Mouse (Mus musculus) stomach, embryonic 16.5 days (tissue): ENCODE data around the gene Tbx18. TPM values are rescaled to one million over a fixed set of nuclear protein-coding genes. Genes with fewer than 3 reads are reported as not detected.

Experiments used
- ATAC-seq: fragments of 200-750 bp; cut with Nextera tagmentation; 2 replicates; pipeline ENCODE4 v1.8.0; 2017; ENCODE audit warnings: moderate number of reproducible peaks, moderate TSS enrichment; ENCODE audit not compliant: insufficient read depth, low FRiP score
- H3K27ac ChIP-seq: fragments of 300-500 bp; sonication (generic); 2 replicates; pipeline ENCODE4 v1.5.1; 2014; ENCODE audit warnings: low read length
- H3K27me3 ChIP-seq: fragments of 300-500 bp; sonication (generic); 2 replicates; pipeline ENCODE4 v1.6.1; 2014; ENCODE audit warnings: low read length, control low read depth, mixed read lengths; ENCODE audit not compliant: control insufficient read depth, insufficient read depth
- H3K36me3 ChIP-seq: fragments of 300-500 bp; sonication (generic); 2 replicates; pipeline ENCODE4 v1.6.1; 2014; ENCODE audit warnings: low read length; ENCODE audit not compliant: control insufficient read depth, insufficient read depth
- H3K4me1 ChIP-seq: fragments of 300-500 bp; sonication (generic); 2 replicates; pipeline ENCODE4 v1.6.1; 2014; ENCODE audit warnings: low read length, control low read depth, mixed read lengths; ENCODE audit not compliant: control insufficient read depth, insufficient read depth
- H3K4me2 ChIP-seq: fragments of 300-500 bp; sonication (generic); 2 replicates; pipeline ENCODE4 v1.6.1; 2014; ENCODE audit warnings: low read depth, low read length, mixed read lengths
- H3K4me3 ChIP-seq: fragments of 300-500 bp; sonication (generic); replicated peaks from 2 replicates; pipeline ENCODE4 v1.5.1; 2014; ENCODE audit warnings: mild to moderate bottlenecking, low read length
- H3K9ac ChIP-seq: fragments of 300-500 bp; sonication (generic); 2 replicates; pipeline ENCODE4 v1.6.1; 2014; ENCODE audit warnings: low read length
- H3K9me3 ChIP-seq: fragments of 300-500 bp; sonication (generic); replicated peaks from 2 replicates; pipeline ENCODE4 v1.6.1; 2016; ENCODE audit warnings: low read length, control low read depth; ENCODE audit not compliant: control insufficient read depth
- WGBS: fragments of 180-500 bp; shearing (Covaris S2); extraction: QIAGEN DNeasy Blood & Tissue Kit; methylation state at CpG from one replicate; pipeline ENCODE4 v1.1.7; 2014; 5-methylcytosine and 5-hydroxymethylcytosine counted together
- polyA plus RNA-seq: library from polyadenylated mRNA; unstranded; fragments of >200 nt; fragmentation: Nextera tagmentation; extraction: Ambion mirVana; gene quantifications from 2 replicates; pipeline ENCODE4 v1.2.1, GENCODE M21; 2015

The Tbx18 gene
- polyA plus RNA-seq, 1 experiment from 2014 or later, result 0.43 TPM

DNA sequence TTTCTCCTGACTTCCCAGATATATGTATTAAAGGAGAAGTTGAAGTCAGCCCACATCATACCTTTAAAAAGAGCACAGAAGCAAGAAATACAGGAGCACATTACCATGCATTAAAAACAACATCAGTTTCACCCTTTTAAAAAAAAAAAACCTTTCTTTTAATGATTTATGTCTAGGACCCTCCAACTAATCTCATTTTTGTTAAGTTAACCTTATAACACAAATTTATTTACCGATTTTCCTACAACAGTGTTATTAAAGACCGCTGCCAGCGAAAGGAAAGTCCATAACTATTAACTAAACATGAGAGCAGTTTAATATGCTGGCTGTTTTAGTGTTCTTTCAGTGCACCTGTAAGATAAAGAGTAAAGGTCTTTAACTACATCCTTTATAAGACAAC is 3.0 kb downstream of the Tbx18 start:
- H3K36me3 ChIP-seq, result no peaks in the 10 kb centered on the region
- H3K4me3 ChIP-seq, result no peak overlapping the region
- no peak overlapping the region for H3K4me2 ChIP-seq
- peaks cover 46% of the 10 kb centered on the region for H3K27me3 ChIP-seq
- no peak overlapping the region for H3K9ac ChIP-seq
- no peak overlapping the region for H3K27ac ChIP-seq
- no peak for ATAC-seq
- no peaks in the 10 kb centered on the region for H3K9me3 ChIP-seq
- 23% methylated on average over 3 of the region's 3 CpGs for WGBS
- H3K4me1 ChIP-seq, result peaks cover 6% of the 10 kb centered on the region

DNA sequence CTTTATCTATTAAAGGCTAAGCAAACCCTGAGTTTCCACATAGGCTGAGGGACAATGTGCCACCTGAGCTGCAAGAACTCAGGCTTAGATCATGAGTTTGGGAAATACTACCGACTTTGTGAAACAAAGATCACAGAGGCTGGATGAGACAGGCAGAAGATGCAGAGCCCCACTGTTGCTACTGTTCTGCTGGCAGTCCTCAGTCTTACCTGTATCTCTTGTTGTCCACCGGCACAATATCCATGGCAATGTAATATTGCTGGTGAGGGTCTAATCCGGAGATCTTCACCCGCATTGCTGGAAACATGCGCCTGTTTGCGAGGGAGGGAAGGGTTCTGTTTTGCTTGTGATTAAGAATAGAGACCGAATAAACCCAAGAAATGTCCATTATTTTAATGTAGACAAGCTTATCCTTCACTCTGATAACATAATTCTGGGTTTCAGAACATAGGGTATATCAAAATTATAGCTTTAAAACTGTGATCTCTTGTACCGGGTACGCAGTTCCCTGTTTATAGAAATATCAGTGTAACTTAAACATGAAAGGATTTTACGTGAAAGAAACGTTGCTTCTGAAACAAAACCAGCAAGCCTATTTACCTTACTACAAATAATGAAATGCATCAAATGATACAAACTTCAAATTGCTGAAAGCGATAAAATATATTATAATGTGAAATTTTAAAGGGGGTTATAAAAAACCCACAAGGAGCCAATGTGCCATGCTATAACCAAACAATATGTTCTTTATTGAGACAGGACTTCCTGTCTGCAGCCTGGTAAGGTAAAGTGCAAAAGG is 3.7 kb downstream of the Tbx18 start:
- peaks cover 38% of the 10 kb centered on the region for H3K27me3 ChIP-seq
- ATAC-seq, result no peak
- peaks cover 6% of the 10 kb centered on the region for H3K4me1 ChIP-seq
- H3K9ac ChIP-seq, result no peak overlapping the region
- H3K4me2 ChIP-seq, result no peak overlapping the region
- no peaks in the 10 kb centered on the region for H3K36me3 ChIP-seq
- no peaks in the 10 kb centered on the region for H3K9me3 ChIP-seq
- H3K4me3 ChIP-seq, result no peak overlapping the region
- H3K27ac ChIP-seq, result no peak overlapping the region
- 20% methylated on average over 12 of the region's 12 CpGs for WGBS

- peaks cover 6% of the 10 kb centered on the region for H3K27me3 ChIP-seq
- no peak for ATAC-seq
- H3K9ac ChIP-seq, result no peak overlapping the region
- no peaks in the 10 kb centered on the region for H3K36me3 ChIP-seq
- no peak overlapping the region for H3K27ac ChIP-seq
- WGBS, result 70% methylated on average over 2 of the region's 2 CpGs
- no peak overlapping the region for H3K4me3 ChIP-seq
- H3K4me1 ChIP-seq, result no peaks in the 10 kb centered on the region
- H3K4me2 ChIP-seq, result no peak overlapping the region
- no peaks in the 10 kb centered on the region for H3K9me3 ChIP-seq
Observed at GRCm38 (mm10) chr9:87721793-87722192, 9.3 kb downstream of the Tbx18 start.

GRCm38 (mm10) chr9:87710360-87710759 is 20.7 kb downstream of the Tbx18 start:
- Histone ChIP-seq H3K36me3 (no peaks in the 10 kb centered on the region), H3K27me3 (no peaks in the 10 kb centered on the region), H3K4me2 (no peak overlapping the region), H3K4me1 (no peaks in the 10 kb centered on the region), H3K4me3 (no peak overlapping the region), H3K27ac (no peak overlapping the region), H3K9me3 (no peaks in the 10 kb centered on the region), H3K9ac (no peak overlapping the region)
- WGBS, result 66% methylated on average over 4 of the region's 4 CpGs
- ATAC-seq, result no peak

DNA sequence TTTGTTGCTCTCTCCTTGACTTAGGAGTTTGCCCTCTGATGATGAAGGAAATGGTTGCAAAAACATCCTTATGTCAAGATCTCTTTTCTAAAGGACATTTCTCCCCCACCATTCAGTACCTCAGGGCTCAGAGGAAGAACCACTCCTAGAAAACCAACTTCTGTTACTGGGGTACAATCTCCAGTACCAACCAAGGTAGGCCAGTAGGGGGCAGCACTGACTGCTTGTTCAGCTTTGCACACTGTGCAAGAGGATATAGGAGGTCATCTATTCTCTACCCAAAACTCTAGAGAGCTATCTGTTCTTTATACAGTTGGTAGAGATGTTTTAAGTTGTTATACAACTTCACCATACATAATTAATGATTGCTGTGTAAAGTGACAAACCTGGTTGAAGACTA is 22.9 kb downstream of the Tbx18 start:
- no peaks in the 10 kb centered on the region for H3K4me1 ChIP-seq
- no peaks in the 10 kb centered on the region for H3K36me3 ChIP-seq
- ATAC-seq, result no peak
- H3K9ac ChIP-seq, result no peak overlapping the region
- H3K4me3 ChIP-seq, result no peak overlapping the region
- no peaks in the 10 kb centered on the region for H3K9me3 ChIP-seq
- H3K27me3 ChIP-seq, result no peaks in the 10 kb centered on the region
- no peak overlapping the region for H3K4me2 ChIP-seq
- H3K27ac ChIP-seq, result no peak overlapping the region

DNA sequence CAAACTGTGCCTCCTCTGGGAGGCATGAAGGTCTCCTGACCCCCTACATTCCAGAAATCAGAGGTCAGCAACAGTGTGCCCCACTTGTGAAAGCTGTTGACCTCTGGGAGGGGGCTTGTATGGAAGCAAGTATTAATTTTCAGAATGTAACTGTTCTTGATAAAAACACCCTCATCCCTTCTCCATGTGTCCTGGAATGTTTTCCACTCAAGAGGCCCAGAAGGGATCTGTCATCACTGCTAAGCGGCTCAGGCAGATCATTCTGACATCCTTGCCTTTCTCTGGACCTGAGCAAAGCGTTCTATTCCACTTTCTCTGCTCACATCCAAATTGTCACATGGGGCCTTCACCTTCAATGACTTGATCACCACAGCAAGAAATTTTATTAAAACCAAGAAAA is 28.8 kb downstream of the Tbx18 start:
- no peak for ATAC-seq
- H3K9me3 ChIP-seq, result no peaks in the 10 kb centered on the region
- 58% methylated on average over 2 of the region's 2 CpGs for WGBS
- no peaks in the 10 kb centered on the region for H3K36me3 ChIP-seq
- no peak overlapping the region for H3K27ac ChIP-seq
- H3K4me2 ChIP-seq, result no peak overlapping the region
- H3K27me3 ChIP-seq, result no peaks in the 10 kb centered on the region
- no peaks in the 10 kb centered on the region for H3K4me1 ChIP-seq
- H3K4me3 ChIP-seq, result no peak overlapping the region
- no peak overlapping the region for H3K9ac ChIP-seq

- H3K4me2 ChIP-seq, result no peak overlapping the region
- H3K36me3 ChIP-seq, result no peaks in the 10 kb centered on the region
- no peaks in the 10 kb centered on the region for H3K4me1 ChIP-seq
- H3K27ac ChIP-seq, result no peak overlapping the region
- ATAC-seq, result no peak
- 65% methylated on average over 9 of the region's 9 CpGs for WGBS
- no peaks in the 10 kb centered on the region for H3K27me3 ChIP-seq
- H3K9me3 ChIP-seq, result no peaks in the 10 kb centered on the region
- H3K9ac ChIP-seq, result no peak overlapping the region
- no peak overlapping the region for H3K4me3 ChIP-seq
Observed at GRCm38 (mm10) chr9:87686981-87687380, 44.1 kb downstream of the Tbx18 start.

DNA sequence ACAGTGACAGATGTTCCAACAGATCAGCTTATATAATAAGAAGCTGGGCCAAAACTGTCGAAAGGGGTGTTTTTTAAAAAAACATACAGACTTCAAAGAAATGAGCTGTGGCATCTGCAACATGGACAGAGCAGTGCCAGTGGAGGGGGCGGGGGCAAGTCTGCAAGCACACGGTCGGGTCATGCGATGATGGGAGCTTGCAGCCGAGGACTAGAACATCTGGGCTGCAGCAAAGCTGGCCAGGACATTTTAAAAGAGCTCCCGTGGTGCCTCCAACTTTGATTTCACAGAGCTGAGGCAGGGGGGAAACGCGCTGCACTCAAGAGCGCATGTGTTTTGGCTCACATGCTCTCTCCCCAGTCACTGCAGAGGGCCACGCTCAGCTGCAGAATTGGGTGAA is 48.8 kb downstream of the Tbx18 start:
- Histone ChIP-seq H3K4me3 (no peak overlapping the region), H3K9me3 (no peaks in the 10 kb centered on the region), H3K4me2 (no peak overlapping the region), H3K4me1 (no peaks in the 10 kb centered on the region), H3K36me3 (no peaks in the 10 kb centered on the region), H3K9ac (no peak overlapping the region), H3K27ac (no peak overlapping the region), H3K27me3 (no peaks in the 10 kb centered on the region)
- no peak for ATAC-seq
- 41% methylated on average over 11 of the region's 11 CpGs for WGBS
